13 mouse cellular contexts compared by ENCODE assay signal in the genomic region with DNA sequence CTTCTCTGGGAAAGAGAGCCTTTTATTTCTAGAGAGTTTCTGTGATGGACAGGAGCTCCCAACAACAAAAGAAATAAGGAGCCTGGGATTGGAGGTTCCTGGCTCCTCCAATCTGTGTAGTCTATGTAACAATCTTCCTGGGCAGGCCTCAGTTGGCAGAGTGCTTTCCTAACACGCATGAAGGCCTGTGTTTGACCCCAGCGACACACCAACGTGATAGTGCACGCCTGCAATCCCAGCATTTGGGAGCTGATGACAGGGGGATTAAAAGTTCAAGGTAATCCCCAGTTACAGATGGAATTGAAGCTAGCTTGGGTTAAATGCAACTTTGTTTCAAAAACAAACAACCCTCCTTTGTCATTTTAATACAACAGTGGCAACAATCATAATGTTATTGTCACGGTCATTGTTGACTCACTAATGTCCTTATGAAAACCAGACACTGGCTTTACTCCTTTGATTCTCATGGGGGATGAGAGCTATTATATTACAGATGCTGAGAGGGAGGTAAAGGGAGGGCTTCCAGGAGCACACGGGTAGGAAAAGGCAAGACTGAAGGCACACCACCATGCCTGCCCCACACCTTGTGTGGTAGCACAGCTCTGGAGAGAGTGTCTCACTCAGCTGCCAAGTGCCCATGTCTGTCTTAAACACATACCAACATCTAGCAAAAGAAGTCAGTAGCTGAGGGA. TPM values are rescaled to one million over a fixed set of nuclear protein-coding genes. Genes with fewer than 3 reads are reported as not detected.
DNase-seq lines count a peak whose midpoint lies in the region; ATAC-seq and TF ChIP-seq lines count a peak whose summit lies in the region.
"Had no signal": no experiment of that assay in that cellular context is flagged by ENCODE, and none has a peak within 500 bp of the region (broad histone marks: within the 10 kb centered on the region; RNA-seq: fewer than 3 reads in every experiment).

No protein-coding gene starts in this region.

- H3K9ac ChIP-seq in heart, embryonic 12.5 days: no peak overlapping the region
- no peak overlapping the region for H3K9ac ChIP-seq in kidney, embryonic 15.5 days
- H3K9ac ChIP-seq in midbrain, postnatal 0 days (replicated peaks; ENCODE audit: low read length, poor library complexity, severe bottlenecking): no peak overlapping the region
- H3K9ac ChIP-seq: hindbrain, embryonic 13.5 days; liver, postnatal 0 days had no signal

- H3K27me3 ChIP-seq in heart, embryonic 12.5 days (replicated peaks): peaks cover 7% of the 10 kb centered on the region
- H3K27me3 ChIP-seq in kidney, embryonic 15.5 days: no peaks in the 10 kb centered on the region
- H3K27me3 ChIP-seq in midbrain, embryonic 10.5 days (ENCODE audit: low read depth, poor library complexity, severe bottlenecking): peaks cover 9% of the 10 kb centered on the region
- H3K27me3 ChIP-seq in midbrain, postnatal 0 days (ENCODE audit: insufficient read depth, low read length): no peaks in the 10 kb centered on the region

- H3K27ac ChIP-seq in heart, embryonic 12.5 days (ENCODE audit: poor library complexity, severe bottlenecking): no peak overlapping the region
- H3K27ac ChIP-seq in kidney, embryonic 15.5 days: peak overlapping the region; percentile 64
- 0 out of 2 replicates have a peak overlapping the region, but pooled peaks have one; percentile 46 for H3K27ac ChIP-seq in midbrain, embryonic 10.5 days (replicated peaks)
- H3K27ac ChIP-seq in midbrain, postnatal 0 days (ENCODE audit: low read depth, low read length): no peak overlapping the region
- peak overlapping the region; percentile 49; the same call in 1 of the 2 replicates for H3K27ac ChIP-seq in embryonic fibroblast, embryonic 13.5 days (ENCODE audit: insufficient read depth, low read length)
- H3K27ac ChIP-seq: forebrain, embryonic 10.5 days; hindbrain, embryonic 13.5 days had no signal

- 66% methylated on average over 6 of the region's 6 CpGs for WGBS in heart, embryonic 12.5 days
- WGBS in kidney, embryonic 15.5 days: 55% methylated on average over 6 of the region's 6 CpGs
- 55% methylated on average over 6 of the region's 6 CpGs for WGBS in midbrain, embryonic 10.5 days
- WGBS in midbrain, postnatal 0 days: 40% methylated on average over 6 of the region's 6 CpGs

- 0 out of 2 replicates have a peak overlapping the region, but pooled peaks have one; percentile 33 for H3K4me2 ChIP-seq in heart, embryonic 12.5 days
- peak overlapping the region; percentile 39 for H3K4me2 ChIP-seq in kidney, embryonic 15.5 days
- no peak overlapping the region for H3K4me2 ChIP-seq in midbrain, postnatal 0 days (ENCODE audit: low read depth, low read length, poor library complexity, severe bottlenecking)
- H3K4me2 ChIP-seq: hindbrain, embryonic 13.5 days had no signal

- no peak for ATAC-seq in heart, embryonic 12.5 days (ENCODE audit: insufficient number of reproducible peaks, low FRiP score)
- ATAC-seq in kidney, embryonic 15.5 days (replicated peaks; ENCODE audit: low FRiP score): 0 out of 2 replicates have a peak, but pooled peaks have one; percentile 28
- ATAC-seq in midbrain, postnatal 0 days (ENCODE audit: low FRiP score): no peak
- ATAC-seq: liver, postnatal 0 days had no signal

- peaks cover 22% of the 10 kb centered on the region for H3K4me1 ChIP-seq in heart, embryonic 12.5 days (replicated peaks)
- peaks cover 28% of the 10 kb centered on the region for H3K4me1 ChIP-seq in kidney, embryonic 15.5 days
- peaks cover 29% of the 10 kb centered on the region for H3K4me1 ChIP-seq in midbrain, embryonic 10.5 days
- no peaks in the 10 kb centered on the region; the same call in 1 of the 2 replicates for H3K4me1 ChIP-seq in midbrain, postnatal 0 days (ENCODE audit: insufficient read depth, low read length)
- no peaks in the 10 kb centered on the region for H3K4me1 ChIP-seq in embryonic fibroblast, embryonic 13.5 days (ENCODE audit: control insufficient read depth, insufficient read depth, low read length)

- H3K9me3 ChIP-seq in heart, embryonic 12.5 days (replicated peaks): no peaks in the 10 kb centered on the region
- no peaks in the 10 kb centered on the region for H3K9me3 ChIP-seq in kidney, embryonic 15.5 days (replicated peaks)
- H3K9me3 ChIP-seq in midbrain, embryonic 10.5 days (replicated peaks): no peaks in the 10 kb centered on the region
- no peaks in the 10 kb centered on the region for H3K9me3 ChIP-seq in midbrain, postnatal 0 days (ENCODE audit: low read length)
- H3K9me3 ChIP-seq: hindbrain, embryonic 13.5 days had no signal

- intact Hi-C loops in heart, postnatal 10 days (cut with DNase I): no loop called here

- no peak for TF ChIP-seq CTCF in midbrain, postnatal 0 days (IDR thresholded peaks at IDR 0.05)
- no peak for TF ChIP-seq CTCF in embryonic fibroblast, embryonic 13.5 days (IDR thresholded peaks at IDR 0.05; ENCODE audit: borderline replicate concordance, insufficient read depth, low read length)

- TF ChIP-seq POLR2A in embryonic fibroblast, embryonic 13.5 days (IDR thresholded peaks at IDR 0.05; ENCODE audit: low read depth, low read length): no peak

- H3K4me3 ChIP-seq in heart, embryonic 12.5 days: no peak overlapping the region
- H3K4me3 ChIP-seq in kidney, embryonic 15.5 days (replicated peaks): no peak overlapping the region
- H3K4me3 ChIP-seq in midbrain, embryonic 10.5 days: no peak overlapping the region
- H3K4me3 ChIP-seq in midbrain, postnatal 0 days (ENCODE audit: low read depth, low read length): no peak overlapping the region
- no peak overlapping the region for H3K4me3 ChIP-seq in embryonic fibroblast, embryonic 13.5 days (ENCODE audit: insufficient read depth, low read length)
- H3K4me3 ChIP-seq: forebrain, embryonic 10.5 days; hindbrain, embryonic 13.5 days had no signal

- H3K36me3 ChIP-seq in heart, embryonic 12.5 days: no peaks in the 10 kb centered on the region
- no peaks in the 10 kb centered on the region for H3K36me3 ChIP-seq in kidney, embryonic 15.5 days
- no peaks in the 10 kb centered on the region for H3K36me3 ChIP-seq in midbrain, embryonic 10.5 days
- H3K36me3 ChIP-seq in midbrain, postnatal 0 days (ENCODE audit: insufficient read depth, low read length): no peaks in the 10 kb centered on the region
- H3K36me3 ChIP-seq: forebrain, embryonic 10.5 days; hindbrain, embryonic 13.5 days had no signal

- DNase-seq in heart, postnatal 10 days: no peak
- DNase-seq in kidney, postnatal 4 days: no peak
- DNase-seq in midbrain, embryonic 10.5 days (ENCODE audit: low spot score): no peak
- DNase-seq in midbrain, postnatal 0 days (ENCODE audit: low spot score): no peak
- DNase-seq in ovary, postnatal 14 days (ENCODE audit: low spot score): no peak
- DNase-seq: cerebellum, adult 9-10 months; thymus, postnatal 25 days had no signal

RNA-seq across cellular contexts. Expression of gene Sod3, which starts 0.7 kb away (rescaled TPM):
- 0.09 and 0.14 TPM in 2 replicates for polyA plus RNA-seq in heart, embryonic 12.5 days (2016; fragmentation: Nextera tagmentation; extraction: Ambion mirVana)
- 10 to 100 TPM in 1 of 2 experiments, 1 to 10 TPM in 1; 8.6 to 13.0 TPM for total RNA-seq in heart, postnatal 10 days (2021)
- polyA plus RNA-seq in kidney, embryonic 15.5 days (2015; fragmentation: Nextera tagmentation; extraction: Ambion mirVana): 11.9 and 13.5 TPM in 2 replicates
- polyA plus RNA-seq in midbrain, embryonic 10.5 days (2016; fragmentation: Nextera tagmentation; extraction: Ambion mirVana): 0.90 and 0.97 TPM in 2 replicates
- 2.5 and 3.0 TPM in 2 replicates for total RNA-seq in midbrain, postnatal 0 days (2014; rRNA removed)
- 4.0 and 4.3 TPM in 2 replicates for polyA plus RNA-seq in midbrain, postnatal 0 days (2015; fragmentation: Nextera tagmentation; extraction: Ambion mirVana)
- polyA plus RNA-seq in embryonic fibroblast, embryonic 13.5 days (2011; ENCODE audit: insufficient read length, low read depth, missing spikeins): 48.8 and 49.2 TPM in 2 replicates

Comparison
In these comparisons a context has a peak if more than half of its experiments do, and no peak if none do; other contexts are left out.
1. H3K27ac ChIP-seq: peak in kidney, embryonic 15.5 days (single experiment), midbrain, embryonic 10.5 days (single experiment) and embryonic fibroblast, embryonic 13.5 days (single experiment); none in heart, embryonic 12.5 days (single experiment) and midbrain, postnatal 0 days (single experiment).